Mouse (Mus musculus) G1E (cell line): ENCODE data around the gene Rxfp3.

Source experiments
- CTCF ChIP-seq: IDR thresholded peaks from 2 replicates; pipeline ENCODE4 v1.5.1; 2012; ENCODE audit warnings: low read depth, low read length, inconsistent platforms, mixed read lengths
- TAL1 ChIP-seq: conservative IDR thresholded peaks from 2 replicates; pipeline ENCODE4 v1.6.1; 2012; ENCODE audit warnings: low read depth, low read length, inconsistent platforms, mixed read lengths

DNA sequence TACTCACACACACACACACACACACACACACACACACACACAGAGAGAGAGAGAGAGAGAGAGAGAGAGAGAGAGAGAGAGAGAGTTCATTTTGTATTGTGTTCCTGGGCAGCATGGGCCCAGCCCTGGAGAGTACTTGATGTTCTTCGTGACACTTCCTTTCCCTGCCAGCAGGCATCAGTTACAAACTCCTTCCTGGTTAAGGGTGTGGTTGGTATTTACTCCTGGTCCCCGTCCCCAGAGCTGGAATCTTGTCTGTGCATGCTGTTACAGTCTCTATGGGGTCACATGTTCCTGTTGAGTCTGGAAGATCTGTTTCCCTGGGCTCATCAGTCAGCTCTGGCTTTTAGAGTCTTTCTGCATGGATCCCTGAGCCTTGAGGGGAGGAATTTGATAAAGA lies 47.4 kb downstream of the Rxfp3 start:
- no peak for TF ChIP-seq TAL1
- no peak for TF ChIP-seq CTCF
